21 mouse cellular contexts compared by ENCODE assay signal in genomic region chr6:57571587-57571986, GRCm38 (mm10).
"Had no signal": no experiment of that assay in that cellular context is flagged by ENCODE, and none has a peak within 500 bp of the region (broad histone marks: within the 10 kb centered on the region; RNA-seq: fewer than 3 reads in every experiment).

No protein-coding gene starts in this region.

- H3K27me3 ChIP-seq: limb, embryonic 13.5 days; liver, embryonic 12.5 days; liver, embryonic 15.5 days; lung, embryonic 15.5 days; midbrain, embryonic 13.5 days; neural tube, embryonic 13.5 days had no signal

- DNase-seq: kidney, adult 2 months; kidney, postnatal 25 days; layer of hippocampus, adult 9-11 months; liver; lung, adult 18-20 months; thymus, adult 2 months; thymus, postnatal 14 days; thymus, postnatal 4 days had no signal

- H3K9me3 ChIP-seq: limb, embryonic 10.5 days; limb, embryonic 13.5 days; liver, embryonic 12.5 days; liver, embryonic 15.5 days; lung, embryonic 15.5 days; midbrain, embryonic 13.5 days; neural tube, embryonic 13.5 days had no signal

- ATAC-seq: liver, embryonic 12.5 days; midbrain, embryonic 13.5 days; midbrain, embryonic 16.5 days had no signal

- H3K4me3 ChIP-seq: layer of hippocampus, adult 2 months; limb, embryonic 10.5 days; limb, embryonic 13.5 days; liver, embryonic 12.5 days; liver, embryonic 15.5 days; lung, embryonic 15.5 days; midbrain, embryonic 13.5 days; myocyte; neural tube, embryonic 13.5 days had no signal

- H3K4me2 ChIP-seq: limb, embryonic 13.5 days; liver, embryonic 12.5 days; liver, embryonic 15.5 days; lung, embryonic 15.5 days; midbrain, embryonic 13.5 days; neural tube, embryonic 13.5 days had no signal

- H3K9ac ChIP-seq: limb, embryonic 13.5 days; liver, embryonic 12.5 days; liver, embryonic 15.5 days; lung, embryonic 15.5 days; midbrain, embryonic 13.5 days; neural tube, embryonic 13.5 days had no signal

- H3K36me3 ChIP-seq: limb, embryonic 10.5 days; limb, embryonic 13.5 days; liver, embryonic 12.5 days; liver, embryonic 15.5 days; lung, embryonic 15.5 days; midbrain, embryonic 13.5 days; neural tube, embryonic 13.5 days had no signal

- H3K27ac ChIP-seq: kidney, postnatal 0 days; layer of hippocampus, adult 2 months; limb, embryonic 10.5 days; limb, embryonic 13.5 days; liver, embryonic 12.5 days; liver, embryonic 15.5 days; lung, embryonic 15.5 days; macrophage; midbrain, embryonic 13.5 days; neural tube, embryonic 13.5 days; stomach, postnatal 0 days had no signal

- H3K4me1 ChIP-seq: limb, embryonic 10.5 days; limb, embryonic 13.5 days; liver, embryonic 12.5 days; liver, embryonic 15.5 days; lung, embryonic 15.5 days; midbrain, embryonic 13.5 days; neural tube, embryonic 13.5 days had no signal
